Mouse (Mus musculus) v-Abl transformed pro-B cells (cell line): ENCODE measurements at regions not wholly inside any gene's neighbourhood (a gene's known extent, or its start where the extent isn't known, plus 50 kb on each side); places are given as distances from the start of the nearest gene placed in this dataset.
"Not testable (repeated sequence)": the region's sequence is repeated elsewhere in the genome, so short reads cannot be mapped to it uniquely, and the experiment has no call there.

ENCODE experiments used
- in situ Hi-C, 2 experiments: fragments of 400-800 bp; cut with MboI; formaldehyde crosslinking; loops; one replicate each; pipeline ENCODE4 v1.15.1; 2025; ENCODE audit not compliant: unreplicated experiment in 2 of 2

DNA sequence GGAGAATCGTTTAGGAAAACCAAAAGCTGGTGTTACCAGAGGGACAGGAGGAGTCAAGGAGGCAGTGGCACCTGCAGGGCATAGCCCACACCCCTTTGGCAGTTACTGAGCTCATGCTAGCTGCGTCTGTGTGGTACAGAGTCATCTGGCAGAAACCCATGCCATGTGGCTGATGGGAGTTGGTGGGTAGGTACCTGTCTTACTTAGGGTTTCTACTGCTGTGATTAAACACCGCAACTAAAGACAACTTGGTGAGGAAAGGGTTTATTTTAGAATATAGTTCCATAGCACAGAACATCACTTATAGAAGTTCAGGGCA is 79.9 kb downstream of the Fam43a start:
- in situ Hi-C loops = loop anchor here in 1 of 2 experiments (10.0 kb wide), 2 partner anchors 295 to 395 kb away; no protein-coding TSS in a partner anchor

DNA sequence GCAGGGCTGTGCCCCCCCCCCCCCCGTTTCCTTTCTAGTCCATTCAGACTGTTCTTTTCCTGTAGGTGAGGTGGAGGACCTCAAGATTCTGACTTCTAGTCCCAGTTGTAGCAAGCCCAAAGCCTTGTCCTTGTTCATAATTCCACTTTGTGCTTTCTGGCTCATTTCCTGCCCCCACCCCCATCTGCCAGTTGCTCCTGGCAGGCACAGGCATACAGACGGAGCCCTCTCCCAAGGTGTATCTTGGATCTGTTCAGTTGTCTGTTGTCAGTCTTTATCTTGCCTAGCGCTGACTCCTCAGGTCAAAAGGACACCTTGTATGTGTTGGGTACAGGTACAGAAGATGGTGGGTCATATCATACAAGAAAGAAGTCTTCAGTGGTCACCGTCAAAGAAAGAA is 81.9 kb downstream of the Fam43a start:
- in situ Hi-C loops = no loop called here

DNA sequence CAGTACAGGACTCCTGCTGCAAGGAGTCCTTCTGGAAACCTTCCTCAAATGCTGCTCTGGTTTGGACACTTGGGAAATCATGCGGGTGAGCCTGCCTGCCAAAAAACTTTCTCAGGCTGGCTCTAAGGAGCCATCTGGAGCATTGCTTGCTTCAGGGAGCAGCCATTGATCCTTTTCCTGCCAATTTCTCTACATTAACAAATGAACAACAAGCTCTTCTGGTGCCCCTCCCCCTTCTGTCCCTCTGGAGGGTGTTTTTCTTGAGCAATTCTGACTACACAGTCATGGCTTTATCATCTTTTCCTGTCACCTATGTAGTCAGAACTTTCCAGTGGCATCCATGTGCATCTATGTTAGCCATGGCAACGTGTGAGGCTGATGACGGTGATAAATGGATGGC is 84.5 kb downstream of the Fam43a start:
- in situ Hi-C loops = no loop called here

DNA sequence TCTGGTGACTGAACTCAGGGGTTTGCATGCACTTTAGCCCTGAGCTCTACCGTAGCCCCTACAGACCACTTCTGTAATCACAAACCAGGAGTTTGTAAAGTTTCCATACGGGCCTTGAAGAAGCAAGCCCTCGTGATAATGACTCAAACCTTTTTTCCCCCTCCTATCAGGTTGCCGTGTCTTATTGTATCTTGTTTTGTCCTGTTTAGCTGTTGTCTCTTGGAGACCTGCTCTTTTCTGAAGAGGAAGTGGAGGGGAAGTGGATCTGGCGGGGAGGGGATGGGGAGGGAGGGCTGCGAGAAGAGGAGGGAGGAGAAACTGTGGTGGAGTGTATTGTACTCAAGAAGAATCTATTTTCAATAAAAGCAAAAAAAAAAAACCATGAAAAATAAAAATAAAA is 87.0 kb downstream of the Fam43a start:
- in situ Hi-C loops = no loop called here

DNA sequence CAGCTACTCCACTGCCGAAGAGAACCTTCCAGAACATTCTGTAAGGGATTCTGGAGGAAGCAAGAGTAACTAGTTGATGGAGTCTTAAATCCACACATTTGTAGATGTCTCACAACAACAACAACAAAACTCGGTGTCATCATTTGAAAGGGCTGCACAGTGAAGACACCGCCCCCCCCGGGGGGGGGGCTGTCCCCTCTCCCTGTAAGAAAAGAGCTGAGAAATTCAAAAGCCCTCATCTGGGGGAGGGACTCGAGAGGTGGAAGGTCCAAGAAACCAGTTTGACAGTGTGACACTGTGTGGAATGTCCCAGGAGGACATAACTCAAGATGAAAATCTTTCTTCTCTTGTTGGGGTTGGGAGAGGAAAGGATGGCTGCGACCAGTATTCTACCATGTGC is 87.7 kb downstream of the Fam43a start:
- in situ Hi-C loops = no loop called here

DNA sequence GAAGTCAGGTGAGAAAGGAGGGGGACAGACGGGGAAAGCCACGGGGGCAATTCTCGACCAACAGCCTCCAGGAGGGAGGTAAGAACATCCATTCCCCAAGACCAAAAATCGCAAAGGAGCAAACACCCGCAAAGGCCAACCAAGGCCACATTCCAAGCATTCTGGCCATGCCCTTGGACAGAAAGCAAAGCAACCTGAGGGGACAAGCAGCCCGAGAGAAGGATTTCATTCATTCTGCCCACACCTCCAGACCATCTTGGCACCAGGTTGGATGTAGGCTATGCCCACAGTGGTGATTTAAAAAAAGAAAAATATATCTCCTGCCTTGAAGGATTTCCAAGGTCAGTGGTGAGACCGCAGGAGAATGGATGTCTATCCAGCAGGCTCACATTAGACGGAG is 88.2 kb downstream of the Fam43a start:
- in situ Hi-C loops = no loop called here

DNA sequence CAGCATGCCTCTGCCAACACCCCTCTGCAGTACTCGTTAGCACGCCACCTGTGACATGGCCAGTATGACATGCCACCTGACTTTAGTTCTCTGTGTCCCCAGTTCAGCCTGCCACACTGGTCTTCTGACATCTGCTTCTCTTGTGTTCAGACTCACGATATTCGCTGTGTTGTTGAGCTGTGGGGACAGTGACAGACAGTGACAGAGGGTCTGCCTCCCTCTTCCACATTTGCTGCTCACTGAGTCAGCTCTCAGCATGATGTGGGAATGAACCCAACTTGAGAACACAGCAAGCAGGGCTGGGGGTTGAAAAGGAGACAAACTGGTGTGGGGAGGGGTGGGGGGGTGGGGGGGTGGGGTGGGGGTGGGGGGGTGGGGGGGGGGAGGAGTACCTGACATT is 91.0 kb downstream of the Fam43a start:
- in situ Hi-C loops = no loop called here

DNA sequence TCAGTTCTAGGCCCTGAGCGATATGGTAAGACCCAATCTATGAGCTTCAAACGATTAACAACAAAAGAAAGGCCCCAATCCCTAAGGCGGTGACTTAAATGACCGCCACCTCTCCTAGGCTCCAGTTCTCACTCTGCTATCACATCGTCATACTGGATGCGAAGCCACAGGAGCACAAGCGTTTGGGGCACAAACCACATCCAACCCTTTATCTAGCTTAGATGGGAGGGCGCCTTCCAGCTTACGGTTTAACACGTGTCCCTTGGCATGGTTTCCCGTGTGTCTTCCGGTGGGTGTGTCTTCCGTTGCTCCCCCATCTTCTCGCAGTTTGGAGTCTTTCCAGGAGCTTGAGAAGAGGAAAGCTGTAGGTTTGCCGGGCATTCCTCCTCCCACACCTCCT is 92.4 kb downstream of the Fam43a start:
- in situ Hi-C loops = no loop called here

DNA sequence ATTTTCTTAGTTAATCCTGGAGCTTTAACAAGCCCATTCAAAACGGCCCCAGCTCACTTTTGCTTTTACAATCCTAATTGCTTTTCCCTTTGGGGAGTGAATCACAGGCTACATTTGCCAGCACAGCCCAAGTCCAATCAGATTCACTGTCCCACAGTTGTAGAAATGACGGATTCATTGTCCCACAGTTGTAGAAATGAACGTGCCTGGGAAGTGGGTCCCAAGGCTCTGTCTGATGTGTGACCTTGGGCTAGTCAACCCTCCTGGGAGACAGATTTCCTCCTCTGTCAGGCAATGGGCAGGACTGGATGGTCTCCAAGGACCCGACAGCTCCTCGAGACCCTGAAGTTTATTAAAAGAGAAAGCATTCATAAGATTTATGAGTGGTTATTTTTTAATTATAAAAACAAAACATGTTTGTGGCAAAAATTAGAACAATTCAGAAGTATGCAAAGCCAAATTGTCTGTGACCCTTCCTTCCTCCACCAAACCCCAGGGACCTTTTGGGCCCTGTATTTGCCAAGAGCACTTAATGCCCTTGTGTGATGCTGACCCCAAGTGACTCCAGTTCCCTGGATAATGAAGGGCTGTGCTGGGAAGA is 93.1 kb downstream of the Fam43a start:
- in situ Hi-C loops = no loop called here

DNA sequence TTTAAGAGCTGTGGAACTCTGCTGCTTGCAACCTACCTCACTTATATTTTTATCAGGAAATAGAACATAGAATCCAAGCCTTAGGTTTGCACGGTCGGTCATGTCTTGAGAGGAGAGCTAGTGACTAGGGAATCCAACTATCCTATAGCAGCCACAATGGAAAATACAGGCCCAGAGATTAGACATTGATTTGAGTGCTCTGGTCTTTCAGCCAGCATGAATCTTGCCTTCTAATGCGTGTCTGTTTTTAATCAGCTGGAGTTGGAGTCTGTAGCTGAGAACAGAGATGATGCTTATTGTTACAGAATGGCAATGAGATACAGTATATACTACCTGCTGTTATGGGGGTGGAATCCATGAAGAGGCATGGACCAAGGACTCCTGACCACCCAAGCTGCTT is 93.7 kb downstream of the Fam43a start:
- in situ Hi-C loops = no loop called here

DNA sequence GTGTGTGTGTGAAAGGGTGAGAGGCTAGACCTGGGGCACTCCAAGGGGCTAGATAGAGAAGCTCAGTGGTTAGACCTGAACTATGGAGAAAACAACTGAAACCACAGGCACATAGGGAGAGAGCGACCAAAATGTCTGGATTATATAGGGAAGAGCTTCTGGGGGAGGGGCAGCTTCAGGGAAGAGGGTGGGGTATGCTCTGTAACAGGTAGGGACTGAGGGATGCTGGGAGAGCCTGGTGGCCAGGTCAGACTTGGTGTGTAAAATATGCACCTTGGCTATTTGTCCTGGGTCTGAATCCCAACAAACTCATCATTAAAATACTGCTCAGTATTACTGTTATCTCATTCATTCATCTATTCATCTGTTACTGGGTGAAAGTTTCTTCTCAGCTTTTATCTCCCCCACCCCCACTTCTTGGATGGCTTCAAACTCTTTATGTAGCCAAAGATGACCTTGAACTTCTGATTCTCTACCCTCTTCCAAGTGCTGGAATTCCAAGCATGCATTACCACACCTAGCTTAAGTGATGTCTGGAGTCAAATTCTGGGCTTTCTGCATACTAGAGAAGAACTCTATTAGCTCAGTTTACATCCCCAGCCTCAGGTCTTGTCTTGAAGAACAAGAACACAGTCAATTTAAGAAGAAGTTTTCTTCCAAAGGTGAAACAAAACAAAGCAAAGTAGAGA is 94.5 kb downstream of the Fam43a start:
- in situ Hi-C loops = no loop called here

DNA sequence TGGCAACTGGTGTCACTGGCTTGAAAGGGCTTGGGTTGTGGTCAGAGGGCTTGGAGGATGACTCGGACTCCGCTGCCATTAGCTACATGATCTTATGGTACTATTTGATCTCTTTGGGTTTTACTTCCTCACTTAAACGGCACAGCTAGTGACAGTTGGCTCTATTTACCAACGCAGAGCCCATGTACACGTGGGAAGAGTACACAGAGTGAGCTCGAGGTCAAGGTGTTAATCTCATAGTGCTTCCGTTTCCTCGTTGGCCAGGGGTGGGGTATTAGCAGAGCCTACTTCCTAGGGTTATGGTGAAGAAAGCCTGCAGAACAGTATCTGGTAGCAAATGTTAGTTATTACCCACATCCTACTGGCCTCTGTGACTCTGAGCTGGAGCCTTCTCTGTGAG is 96.2 kb downstream of the Fam43a start:
- in situ Hi-C loops = no loop called here

DNA sequence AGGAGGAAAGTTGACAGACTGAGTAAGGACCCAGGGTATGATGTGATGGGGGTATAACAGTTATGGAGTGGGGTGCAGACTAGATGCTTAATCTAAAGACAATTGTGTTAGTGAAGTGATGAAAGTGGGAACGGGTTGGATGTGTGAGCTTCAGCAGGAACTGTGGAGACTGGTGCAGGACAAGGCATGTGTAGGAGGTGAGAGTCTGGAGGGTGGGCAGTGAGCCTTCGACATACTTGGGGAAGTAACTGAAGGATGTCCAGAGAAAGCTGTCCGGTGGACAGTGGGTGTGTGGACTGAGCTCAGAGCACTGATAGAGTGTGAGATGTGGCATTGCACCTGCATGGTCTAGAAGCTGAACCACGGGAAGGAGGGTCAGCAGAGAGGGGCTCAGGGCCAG is 97.7 kb downstream of the Fam43a start:
- in situ Hi-C loops = no loop called here

DNA sequence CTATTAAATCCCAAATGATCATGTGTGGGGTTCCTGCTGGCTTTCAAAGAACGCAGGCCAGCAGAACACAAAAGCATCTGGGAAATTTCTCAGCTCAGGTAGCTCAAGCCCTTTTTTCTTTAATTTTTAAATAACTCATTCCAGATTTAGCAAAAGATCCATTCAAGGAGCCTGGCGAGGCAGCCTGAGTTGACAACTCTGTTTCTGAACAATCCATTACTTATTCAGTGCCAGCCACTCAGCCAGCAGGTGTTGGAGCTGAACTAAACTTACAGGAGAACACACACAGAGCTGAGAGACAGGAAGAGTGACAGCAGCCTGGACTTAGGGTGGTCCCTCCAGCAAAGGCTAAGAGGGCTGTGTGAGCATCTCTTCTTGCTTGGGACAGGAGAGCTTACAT is 98.3 kb downstream of the Fam43a start:
- in situ Hi-C loops = no loop called here

DNA sequence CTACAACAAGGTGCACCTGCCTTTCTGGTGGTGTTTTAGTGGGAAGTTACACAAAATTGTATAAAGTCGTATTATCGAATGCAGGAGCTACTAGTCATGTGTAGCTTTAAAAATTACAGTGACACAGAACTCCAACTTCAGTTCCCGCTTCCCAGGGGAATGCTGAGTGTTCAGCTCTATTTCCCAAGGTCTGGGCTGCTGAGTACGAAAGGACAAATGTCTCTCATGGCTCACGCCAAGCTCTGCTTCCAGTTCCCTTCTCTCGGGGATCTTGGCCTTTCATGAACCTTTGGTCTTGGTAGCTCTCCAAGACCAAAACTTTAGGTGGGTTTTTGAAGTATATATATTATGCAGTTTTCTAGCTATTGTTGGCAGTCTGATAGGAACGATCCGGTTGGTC is 104.3 kb downstream of the Fam43a start:
- in situ Hi-C loops = no loop called here

DNA sequence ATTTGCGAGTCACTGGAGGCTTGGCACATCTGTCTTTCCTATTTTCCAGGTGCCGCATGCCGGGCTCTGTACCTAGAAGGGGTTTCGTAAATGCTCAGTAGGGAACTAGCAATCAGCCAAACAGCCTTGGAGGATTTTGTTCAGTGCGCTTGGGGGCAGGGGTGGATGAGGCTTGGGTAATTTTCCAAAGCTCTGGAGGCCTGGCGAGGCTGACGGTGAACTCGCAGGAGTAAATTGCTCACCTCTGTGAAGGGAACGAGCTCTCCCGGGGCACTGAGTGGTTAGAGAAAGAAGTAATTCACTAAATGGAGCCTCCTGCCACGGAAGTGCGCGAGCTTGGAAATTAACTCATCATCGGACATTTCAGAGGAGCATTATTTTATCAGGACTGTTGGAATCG is 110.0 kb downstream of the Fam43a start:
- in situ Hi-C loops = no loop called here

DNA sequence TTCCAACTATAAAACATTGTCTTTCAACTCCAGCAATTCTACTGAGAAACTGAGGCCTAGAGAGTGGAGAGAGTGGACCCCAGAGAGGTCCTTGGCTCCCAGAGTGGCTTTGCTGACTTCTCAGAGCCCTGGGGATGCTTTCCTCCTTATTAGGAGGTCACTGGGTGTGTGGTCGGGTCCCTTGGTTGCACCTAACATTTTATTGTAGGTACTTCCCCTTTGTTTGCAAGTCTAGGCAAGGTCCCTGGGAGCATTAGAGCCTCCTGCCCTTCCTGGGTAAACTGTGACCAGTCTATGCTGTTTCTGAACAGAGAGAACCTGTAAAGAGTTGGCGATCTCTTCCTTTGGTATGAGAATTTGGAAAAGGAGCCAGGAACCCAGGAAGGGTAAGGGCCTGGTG is 110.5 kb downstream of the Fam43a start:
- in situ Hi-C loops = no loop called here

DNA sequence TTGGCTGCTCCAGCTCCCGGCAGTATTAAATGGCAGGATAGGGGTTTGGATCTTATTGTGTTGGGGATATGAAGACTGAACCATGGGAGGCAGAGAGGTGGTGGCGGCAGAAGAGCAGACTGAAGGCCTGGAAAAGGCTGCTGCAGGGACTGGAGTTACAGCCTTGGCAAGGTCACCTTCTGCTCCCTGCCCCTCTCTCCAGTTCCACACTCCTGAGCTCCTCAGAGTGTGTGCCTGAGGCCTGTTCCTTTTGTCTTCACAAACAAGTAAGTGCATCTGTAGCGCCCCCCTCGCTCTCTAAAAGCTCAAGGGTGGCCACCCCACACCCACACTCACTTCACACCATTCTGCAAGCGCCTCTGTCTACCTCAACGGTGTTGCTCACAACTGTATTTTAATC is 113.0 kb downstream of the Fam43a start:
- in situ Hi-C loops = no loop called here

DNA sequence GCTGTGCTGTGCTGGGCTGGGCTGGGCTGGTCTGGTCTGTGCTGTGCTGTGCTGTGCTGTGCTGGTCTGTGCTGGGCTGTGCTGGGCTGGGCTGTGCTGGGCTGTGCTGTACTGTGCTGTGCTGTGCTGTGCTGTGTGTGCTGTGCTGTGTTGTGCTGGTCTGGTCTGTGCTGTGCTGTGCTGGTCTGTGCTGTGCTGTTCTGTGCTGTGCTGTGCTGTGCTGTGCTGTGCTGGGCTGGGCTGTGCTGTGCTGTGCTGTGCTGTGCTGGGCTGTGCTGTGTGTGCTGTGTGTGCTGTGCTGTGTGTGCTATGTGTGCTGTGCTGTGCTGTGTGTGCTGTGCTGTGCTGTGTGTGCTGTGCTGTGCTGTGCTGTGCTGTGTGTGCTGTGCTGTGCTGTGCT is 118.1 kb downstream of the Fam43a start:
- in situ Hi-C loops = not testable (repeated sequence)

DNA sequence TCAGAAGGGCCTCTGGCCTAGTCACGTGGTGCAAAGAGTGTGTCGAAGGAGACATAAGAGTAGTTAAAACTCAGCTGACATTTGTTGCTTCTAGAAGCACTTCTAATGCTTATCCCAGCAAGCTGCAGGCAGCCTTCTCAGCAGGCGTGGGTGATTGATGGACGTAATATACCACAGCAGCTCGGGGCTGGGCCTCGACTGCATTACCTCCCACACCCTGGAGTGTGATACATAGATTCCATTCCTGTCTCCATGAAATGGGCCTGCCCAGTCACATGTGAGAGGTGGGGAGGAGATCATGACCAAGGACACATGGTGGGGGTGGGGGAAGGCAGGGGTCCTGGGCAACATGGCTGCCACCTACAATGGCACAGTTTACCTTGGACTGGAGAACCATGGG is 121.3 kb downstream of the Fam43a start:
- in situ Hi-C loops = no loop called here

DNA sequence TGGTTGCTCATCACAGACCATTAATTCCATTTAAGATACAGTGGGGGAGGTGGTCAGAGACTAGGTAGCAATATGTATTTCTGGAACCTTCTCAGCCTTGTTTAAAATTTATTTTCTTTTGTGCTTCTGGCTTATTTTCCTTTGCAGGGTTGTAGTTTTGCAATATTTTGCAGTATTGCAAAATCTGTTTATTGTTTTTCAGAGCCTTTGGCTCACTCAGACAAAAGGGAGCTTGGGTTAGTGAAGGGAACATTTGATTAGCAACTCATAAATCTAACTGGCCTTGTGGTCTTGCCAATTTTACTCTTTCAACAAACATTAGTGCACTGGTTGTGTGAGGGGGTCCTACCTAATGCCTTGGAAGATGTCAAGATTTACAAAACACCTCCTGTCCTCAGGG is 121.7 kb downstream of the Fam43a start:
- in situ Hi-C loops = no loop called here

DNA sequence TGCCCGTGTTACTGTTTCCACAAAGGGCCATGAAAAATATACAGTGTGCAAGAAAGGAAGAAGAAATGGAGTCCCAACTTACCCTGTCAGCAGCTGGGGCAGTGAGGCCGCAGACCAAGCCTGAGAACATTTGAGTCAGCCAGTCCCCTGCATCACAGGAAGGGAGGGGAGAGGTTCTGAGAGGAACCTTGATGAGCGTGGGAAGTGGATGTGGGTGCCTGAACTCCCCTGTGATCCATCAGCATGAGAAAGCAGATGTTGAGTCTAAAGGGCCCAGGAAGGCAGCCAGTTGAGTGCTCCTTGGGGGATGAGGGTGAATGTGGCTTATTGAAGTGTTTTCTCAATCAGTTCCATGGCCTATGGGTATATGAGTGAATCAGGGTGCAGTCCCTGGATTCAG is 122.8 kb downstream of the Fam43a start:
- in situ Hi-C loops = no loop called here

DNA sequence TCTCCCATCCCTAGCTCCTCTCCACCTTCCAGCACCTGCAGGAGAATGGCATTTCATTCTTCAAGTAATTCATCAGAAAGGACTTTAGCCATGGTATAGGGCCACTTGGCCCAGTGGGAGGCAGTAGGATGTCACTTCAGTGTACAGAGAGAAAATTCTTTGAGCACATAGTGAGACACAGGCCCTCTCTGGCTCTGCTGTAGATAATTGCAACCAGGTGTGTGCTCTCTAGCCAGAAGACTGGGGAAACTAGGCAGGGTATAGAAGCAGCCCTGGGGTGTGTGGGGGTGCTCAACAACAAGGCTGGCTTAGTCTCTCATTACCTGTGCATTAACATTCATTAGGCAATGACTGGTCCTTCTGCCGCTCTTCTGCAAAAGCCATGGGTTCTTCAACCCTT is 125.1 kb downstream of the Fam43a start:
- in situ Hi-C loops = no loop called here
